Mouse (Mus musculus) thymus, adult 2 months (tissue): ENCODE data around the gene Poc5.

ENCODE experiments used
- CTCF ChIP-seq: fragments of 200-500 bp; IDR thresholded peaks from 2 replicates; pipeline ENCODE4 v1.5.1; 2012; ENCODE audit warnings: mild to moderate bottlenecking, control low read depth, low read length, moderate library complexity, borderline replicate concordance; ENCODE audit not compliant: control insufficient read depth, poor library complexity, insufficient read depth; ENCODE audit errors: extremely low read depth
- POLR2A ChIP-seq: fragments of 200-500 bp; IDR thresholded peaks from 2 replicates; pipeline ENCODE4 v1.6.1; 2012; ENCODE audit warnings: mild to moderate bottlenecking, low read length, control low read depth, moderate library complexity; ENCODE audit not compliant: control insufficient read depth, poor library complexity, insufficient read depth; ENCODE audit errors: extremely low read depth

DNA sequence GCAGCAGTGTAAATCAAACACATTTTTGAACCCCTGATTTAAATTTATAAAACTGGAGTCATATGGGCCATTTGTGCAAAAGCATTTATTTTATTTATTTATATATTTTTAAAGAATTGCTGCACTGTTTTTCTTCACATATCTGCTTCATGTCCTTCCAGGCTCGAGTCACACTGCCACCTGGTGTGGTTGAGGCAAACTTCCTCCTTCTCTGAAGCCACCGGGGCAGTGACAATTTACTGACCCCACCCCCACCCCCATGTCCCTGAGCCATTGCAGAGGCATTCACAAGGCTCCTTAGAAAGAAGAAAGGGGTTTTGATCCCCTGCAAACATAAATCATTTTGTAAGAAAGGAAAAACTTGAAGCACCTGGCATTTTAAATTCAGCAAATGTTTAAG, 12.6 kb upstream of the Poc5 start:
- no peak for TF ChIP-seq CTCF
- TF ChIP-seq POLR2A, result no peak
